Mouse (Mus musculus): ENCODE data around the gene Mrpl12. TPM values are rescaled to one million over a fixed set of nuclear protein-coding genes. Genes with fewer than 3 reads are reported as not detected.

Gene Mrpl12
- total and polyA plus RNA-seq, 3 experiments, result 374 to 461 (median 457) TPM

- H3K27ac ChIP-seq (ENCODE audit: control insufficient read depth, low read depth, low read length), result peak overlapping the region; percentile 68
- H3K27me3 ChIP-seq (ENCODE audit: control insufficient read depth in 1 of 2, insufficient read depth in 2 of 2, low read length in 2 of 2), result peaks cover 2 to 6% of the 10 kb centered on the region in 2 experiments; a peak in 2 of 4 replicates
- no peaks in the 10 kb centered on the region for H3K9me3 ChIP-seq (replicated peaks; ENCODE audit: insufficient read depth, low read length)
- no peaks in the 10 kb centered on the region for H3K79me2 ChIP-seq (ENCODE audit: control insufficient read depth, insufficient read depth, low read length, poor library complexity)
- peak overlapping the region; percentile 19 to 26; a peak in 3 of 4 replicates for H3K4me3 ChIP-seq (ENCODE audit: control insufficient read depth in 1 of 2, insufficient read depth in 1 of 2, low read depth in 2 of 2, low read length in 2 of 2)
- TF ChIP-seq MAFK (IDR thresholded peaks at IDR 0.05; ENCODE audit: borderline replicate concordance, low read depth, low read length) (peak; percentile 66; the same call in 1 of the 2 replicates), BHLHE40 (IDR thresholded peaks at IDR 0.05; ENCODE audit: borderline replicate concordance, low read depth, low read length) (peak; percentile 54; the same call in 1 of the 2 replicates), USF1 (IDR thresholded peaks at IDR 0.05; ENCODE audit: low read depth, low read length) (peak; percentile 38; the same call in 1 of the 2 replicates), EP300 (IDR thresholded peaks at IDR 0.05; ENCODE audit: low read depth in 1 of 2, low read length in 2 of 2) (peak; percentile 44 to 65; a peak in 3 of 4 replicates), POLR2AphosphoS5 (IDR thresholded peaks at IDR 0.05; ENCODE audit: borderline replicate concordance, low read depth, low read length) (no peak), GABPA (IDR thresholded peaks at IDR 0.05; ENCODE audit: low read depth, low read length) (peak; percentile 83; the same call in 1 of the 2 replicates), ZKSCAN1 (IDR thresholded peaks at IDR 0.05; ENCODE audit: low read depth, low read length) (no peak), CHD2 (IDR thresholded peaks at IDR 0.05; ENCODE audit: low read length) (no peak), POLR2A (IDR thresholded peaks at IDR 0.05; ENCODE audit: control insufficient read depth in 1 of 2, insufficient read depth in 1 of 2, low read depth in 1 of 2, low read length in 2 of 2, poor library complexity in 1 of 2) (peak in 1 of 2 experiments; percentile 44; a peak in 1 of 4 replicates), SIN3A (IDR thresholded peaks at IDR 0.05; ENCODE audit: low read length) (peak; percentile 58), NELFE (IDR thresholded peaks at IDR 0.05; ENCODE audit: low read depth, low read length) (peak; percentile 32), MYC (IDR thresholded peaks at IDR 0.05; ENCODE audit: low read depth, low read length) (peak; percentile 74), TCF12 (IDR thresholded peaks at IDR 0.05; ENCODE audit: low read depth, low read length) (peak; percentile 39; the same call in 1 of the 2 replicates), RCOR1 (IDR thresholded peaks at IDR 0.05; ENCODE audit: low read depth, low read length) (peak; percentile 31; the same call in 1 of the 2 replicates), MEF2A (IDR thresholded peaks at IDR 0.05; ENCODE audit: extremely low read depth, insufficient replicate concordance, low read depth, low read length, poor library complexity, severe bottlenecking) (no peak), MXI1 (IDR thresholded peaks at IDR 0.05; ENCODE audit: low read depth, low read length) (peak; percentile 81), MAX (IDR thresholded peaks at IDR 0.05; ENCODE audit: low read length) (peak; percentile 72)
- peak; percentile 74 for DNase-seq (ENCODE audit: low read depth, low spot score)
- H3K4me1 ChIP-seq (ENCODE audit: control insufficient read depth in 1 of 2, insufficient read depth in 2 of 2, low read length in 2 of 2), result peaks cover 4 to 25% of the 10 kb centered on the region in 2 experiments
- H3K36me3 ChIP-seq (ENCODE audit: control insufficient read depth in 1 of 2, insufficient read depth in 2 of 2, low read length in 2 of 2), result peaks cover 0 to 15% of the 10 kb centered on the region in 2 experiments; a peak in 2 of 4 replicates
- peak overlapping the region; percentile 41 for H3K9ac ChIP-seq (ENCODE audit: control insufficient read depth, low read depth, low read length, poor library complexity, severe bottlenecking)
Observed at GRCm38 (mm10) chr11:120527690-120528354, 43.4 kb downstream of the Mrpl12 start.

- H3K4me3 ChIP-seq (ENCODE audit: control insufficient read depth in 1 of 2, insufficient read depth in 1 of 2, low read depth in 2 of 2, low read length in 2 of 2), result no peak overlapping the region
- H3K79me2 ChIP-seq (ENCODE audit: control insufficient read depth, insufficient read depth, low read length, poor library complexity), result no peaks in the 10 kb centered on the region
- H3K9me3 ChIP-seq (replicated peaks; ENCODE audit: insufficient read depth, low read length), result no peaks in the 10 kb centered on the region
- no peak overlapping the region for H3K27ac ChIP-seq (ENCODE audit: control insufficient read depth, low read depth, low read length)
- no peak for DNase-seq (ENCODE audit: low read depth, low spot score)
- peaks cover 0 to 15% of the 10 kb centered on the region in 2 experiments; a peak in 2 of 4 replicates for H3K36me3 ChIP-seq (ENCODE audit: control insufficient read depth in 1 of 2, insufficient read depth in 2 of 2, low read length in 2 of 2)
- H3K9ac ChIP-seq (ENCODE audit: control insufficient read depth, low read depth, low read length, poor library complexity, severe bottlenecking), result no peak overlapping the region
- peaks cover 5 to 10% of the 10 kb centered on the region in 2 experiments; a peak in 2 of 4 replicates for H3K27me3 ChIP-seq (ENCODE audit: control insufficient read depth in 1 of 2, insufficient read depth in 2 of 2, low read length in 2 of 2)
- TF ChIP-seq EP300 (IDR thresholded peaks at IDR 0.05; ENCODE audit: low read depth in 1 of 2, low read length in 2 of 2) (no peak), USF1 (IDR thresholded peaks at IDR 0.05; ENCODE audit: low read depth, low read length) (no peak), KAT2A (conservative IDR thresholded peaks at IDR 0.05; ENCODE audit: low read depth, low read length) (no peak), MXI1 (IDR thresholded peaks at IDR 0.05; ENCODE audit: low read depth, low read length) (no peak), ELF1 (IDR thresholded peaks at IDR 0.05; ENCODE audit: low read depth, low read length) (no peak), ZNF384 (IDR thresholded peaks at IDR 0.05; ENCODE audit: low read depth, low read length) (no peak), ETS1 (IDR thresholded peaks at IDR 0.05; ENCODE audit: low read depth, low read length) (no peak), POLR2AphosphoS2 (IDR thresholded peaks at IDR 0.05; ENCODE audit: low read length) (no peak), MAFK (IDR thresholded peaks at IDR 0.05; ENCODE audit: borderline replicate concordance, low read depth, low read length) (no peak), TBP (IDR thresholded peaks at IDR 0.05; ENCODE audit: low read depth, low read length) (no peak), MYB (IDR thresholded peaks at IDR 0.05; ENCODE audit: low read depth, low read length) (no peak), GATA1 (IDR thresholded peaks at IDR 0.05; ENCODE audit: low read depth, low read length) (no peak), HCFC1 (IDR thresholded peaks at IDR 0.05; ENCODE audit: low read depth, low read length) (no peak), MAZ (IDR thresholded peaks at IDR 0.05; ENCODE audit: low read depth, low read length) (no peak)
- peaks cover 4 to 25% of the 10 kb centered on the region in 2 experiments for H3K4me1 ChIP-seq (ENCODE audit: control insufficient read depth in 1 of 2, insufficient read depth in 2 of 2, low read length in 2 of 2)
Observed at GRCm38 (mm10) chr11:120528903-120529302, 44.5 kb downstream of the Mrpl12 start.
